Mouse (Mus musculus): ENCODE measurements at regions not wholly inside any gene's neighbourhood (a gene's known extent, or its start where the extent isn't known, plus 50 kb on each side); places are given as distances from the start of the nearest gene placed in this dataset.
"Not testable (repeated sequence)": the region's sequence is repeated elsewhere in the genome, so short reads cannot be mapped to it uniquely, and the experiment has no call there.

DNA sequence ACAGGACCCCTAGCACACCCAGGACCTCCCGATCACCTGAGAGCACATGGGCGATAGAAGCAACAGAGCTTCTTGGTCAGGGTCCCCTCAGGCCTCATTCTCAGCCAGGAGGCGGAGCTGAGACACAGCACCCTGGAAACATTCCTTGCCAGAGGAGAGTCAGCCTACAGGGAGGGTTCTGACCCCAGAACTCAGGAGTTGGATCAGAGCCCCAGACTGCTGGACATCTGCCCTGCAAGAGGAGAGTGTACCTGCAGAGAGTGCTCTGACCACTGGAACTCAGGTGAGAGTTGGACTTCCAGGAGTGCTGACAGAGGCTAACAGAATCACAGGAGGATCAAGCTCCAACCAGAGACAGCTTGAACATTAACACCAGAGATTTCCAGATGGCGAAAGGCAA is 76.1 kb downstream of the Gpr85 start:
- not testable (repeated sequence) for H3K27me3 ChIP-seq (replicated peaks); H3K4me3 ChIP-seq; H3K9me3 ChIP-seq (replicated peaks); ATAC-seq (ENCODE audit: insufficient number of reproducible peaks, low FRiP score); H3K36me3 ChIP-seq; H3K4me1 ChIP-seq (replicated peaks); H3K9ac ChIP-seq; H3K4me2 ChIP-seq; H3K27ac ChIP-seq (ENCODE audit: poor library complexity, severe bottlenecking)
- WGBS: 68% methylated on average over 4 of the region's 4 CpGs

DNA sequence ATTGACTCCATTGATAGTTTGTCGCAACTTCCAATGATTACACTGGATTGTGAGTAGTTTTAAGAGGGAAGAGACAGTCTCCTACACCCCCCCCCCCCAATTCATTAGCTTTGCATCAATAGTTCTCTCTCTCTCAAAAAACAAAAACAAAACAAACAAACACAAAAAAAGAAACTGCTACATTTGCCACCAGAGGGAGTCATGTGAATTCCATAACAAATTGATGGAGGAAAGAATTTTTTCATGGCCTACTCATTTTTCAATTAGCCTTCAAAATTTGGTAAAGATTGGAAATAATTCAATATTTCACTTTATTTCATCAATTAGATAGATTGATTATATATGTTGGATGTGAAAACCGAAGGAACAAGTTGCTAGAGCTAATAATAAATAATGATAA is 80.3 kb downstream of the Gpr85 start:
- no peak overlapping the region for H3K4me3 ChIP-seq
- no peak overlapping the region for H3K9ac ChIP-seq
- no peak for ATAC-seq (ENCODE audit: insufficient number of reproducible peaks, low FRiP score)
- no peak overlapping the region for H3K4me2 ChIP-seq
- H3K36me3 ChIP-seq: no peaks in the 10 kb centered on the region
- no peak overlapping the region for H3K27ac ChIP-seq (ENCODE audit: poor library complexity, severe bottlenecking)
- H3K27me3 ChIP-seq (replicated peaks): no peaks in the 10 kb centered on the region
- H3K4me1 ChIP-seq (replicated peaks): no peaks in the 10 kb centered on the region
- WGBS: 72% methylated on average over 2 of the region's 2 CpGs
- no peaks in the 10 kb centered on the region for H3K9me3 ChIP-seq (replicated peaks)

DNA sequence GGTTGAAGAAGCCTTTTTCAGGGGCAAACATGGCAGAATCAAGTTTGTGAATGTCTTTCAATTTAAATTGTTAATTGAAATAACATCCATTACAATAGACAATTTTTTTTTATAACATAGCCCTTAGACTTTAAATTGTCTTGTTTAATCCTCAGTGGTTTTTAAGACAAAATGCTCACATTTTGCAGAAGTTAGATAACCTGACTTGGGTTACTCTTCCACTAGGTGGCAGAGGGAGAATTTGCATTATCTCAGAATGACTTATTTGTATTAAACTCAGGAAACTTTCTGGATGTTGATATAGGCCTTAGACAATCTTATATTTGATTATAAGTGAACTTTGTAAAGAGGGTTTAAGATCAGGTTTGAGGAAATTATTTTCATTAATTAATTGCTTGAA is 80.8 kb downstream of the Gpr85 start:
- no peaks in the 10 kb centered on the region for H3K4me1 ChIP-seq (replicated peaks)
- H3K4me2 ChIP-seq: no peak overlapping the region
- H3K9ac ChIP-seq: no peak overlapping the region
- ATAC-seq (ENCODE audit: insufficient number of reproducible peaks, low FRiP score): no peak
- no peak overlapping the region for H3K27ac ChIP-seq (ENCODE audit: poor library complexity, severe bottlenecking)
- H3K4me3 ChIP-seq: no peak overlapping the region
- H3K36me3 ChIP-seq: no peaks in the 10 kb centered on the region
- no peaks in the 10 kb centered on the region for H3K9me3 ChIP-seq (replicated peaks)
- H3K27me3 ChIP-seq (replicated peaks): no peaks in the 10 kb centered on the region

DNA sequence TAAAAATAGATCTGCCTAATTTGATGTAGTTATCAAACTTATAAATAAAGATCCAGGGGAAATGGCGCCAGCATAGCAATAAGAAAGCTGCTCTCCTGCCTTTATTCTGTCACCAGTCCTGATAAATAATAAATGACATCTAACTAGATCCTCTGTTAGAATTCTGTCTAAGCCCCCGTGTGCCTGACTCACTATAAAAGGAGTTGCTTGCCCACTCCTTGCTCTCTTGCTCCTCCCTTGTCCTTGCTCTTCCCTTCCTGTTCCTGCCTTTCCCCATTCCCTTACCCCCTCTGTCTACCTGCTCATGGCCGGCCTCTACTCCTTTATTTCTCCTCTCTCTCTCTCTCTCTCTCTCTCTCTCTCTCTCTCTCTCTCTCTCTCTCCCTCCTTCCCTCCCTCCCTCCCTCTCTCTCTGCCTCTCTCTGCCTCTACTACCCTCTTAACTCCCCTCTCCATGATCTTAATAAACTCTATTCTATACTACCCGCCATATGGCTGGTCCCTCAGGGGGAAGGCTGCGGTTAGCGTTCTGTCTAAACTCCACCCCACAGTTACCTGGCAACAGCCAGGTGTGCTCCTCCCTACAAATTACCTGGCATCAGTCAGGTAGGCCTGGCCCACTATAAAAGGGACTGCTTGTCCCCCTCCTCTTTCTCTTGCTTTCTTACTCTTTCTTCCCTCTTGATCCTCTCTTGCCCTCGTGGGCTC is 71.3 kb upstream of the Bmt2 start:
- no peak for ATAC-seq (ENCODE audit: insufficient number of reproducible peaks, low FRiP score)
- WGBS: 55% methylated on average over 7 of the region's 7 CpGs

DNA sequence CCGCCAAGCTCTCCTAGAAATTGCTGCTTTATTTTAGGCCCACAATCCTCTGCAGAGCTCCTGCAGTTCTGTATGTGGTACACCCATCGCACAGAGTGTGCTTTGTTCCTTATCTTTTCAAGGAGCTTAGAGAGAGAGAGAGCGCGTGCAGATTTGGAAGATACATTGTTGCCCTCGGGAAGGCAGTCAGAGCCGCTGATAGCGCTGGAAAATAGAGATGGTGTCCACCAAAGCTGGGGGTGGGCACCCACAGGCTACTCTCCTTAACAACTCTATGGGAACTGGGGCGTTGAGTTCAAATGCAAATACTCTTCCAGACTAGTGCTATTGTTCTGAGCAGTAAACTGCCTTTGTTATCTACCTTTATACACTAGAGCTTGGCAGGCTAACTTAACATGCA is 70.2 kb upstream of the Bmt2 start:
- Histone ChIP-seq H3K4me3 (no peak overlapping the region), H3K4me1 (replicated peaks) (peaks cover 4% of the 10 kb centered on the region), H3K9me3 (replicated peaks) (no peaks in the 10 kb centered on the region), H3K27ac (ENCODE audit: poor library complexity, severe bottlenecking) (no peak overlapping the region), H3K36me3 (no peaks in the 10 kb centered on the region), H3K4me2 (peak overlapping the region; percentile 50), H3K27me3 (replicated peaks) (no peaks in the 10 kb centered on the region), H3K9ac (no peak overlapping the region)
- ATAC-seq (ENCODE audit: insufficient number of reproducible peaks, low FRiP score): no peak
- 13% methylated on average over 8 of the region's 8 CpGs for WGBS

More for the DNA sequence above, 71.3 kb upstream of the Bmt2 start:
- no peak overlapping the region for H3K4me2 ChIP-seq
- H3K4me1 ChIP-seq (replicated peaks): peaks cover 4% of the 10 kb centered on the region
- H3K36me3 ChIP-seq: no peaks in the 10 kb centered on the region
- H3K4me3 ChIP-seq: no peak overlapping the region
- H3K27me3 ChIP-seq (replicated peaks): no peaks in the 10 kb centered on the region
- no peak overlapping the region for H3K9ac ChIP-seq
- no peak overlapping the region for H3K27ac ChIP-seq (ENCODE audit: poor library complexity, severe bottlenecking)
- H3K9me3 ChIP-seq (replicated peaks): no peaks in the 10 kb centered on the region

DNA sequence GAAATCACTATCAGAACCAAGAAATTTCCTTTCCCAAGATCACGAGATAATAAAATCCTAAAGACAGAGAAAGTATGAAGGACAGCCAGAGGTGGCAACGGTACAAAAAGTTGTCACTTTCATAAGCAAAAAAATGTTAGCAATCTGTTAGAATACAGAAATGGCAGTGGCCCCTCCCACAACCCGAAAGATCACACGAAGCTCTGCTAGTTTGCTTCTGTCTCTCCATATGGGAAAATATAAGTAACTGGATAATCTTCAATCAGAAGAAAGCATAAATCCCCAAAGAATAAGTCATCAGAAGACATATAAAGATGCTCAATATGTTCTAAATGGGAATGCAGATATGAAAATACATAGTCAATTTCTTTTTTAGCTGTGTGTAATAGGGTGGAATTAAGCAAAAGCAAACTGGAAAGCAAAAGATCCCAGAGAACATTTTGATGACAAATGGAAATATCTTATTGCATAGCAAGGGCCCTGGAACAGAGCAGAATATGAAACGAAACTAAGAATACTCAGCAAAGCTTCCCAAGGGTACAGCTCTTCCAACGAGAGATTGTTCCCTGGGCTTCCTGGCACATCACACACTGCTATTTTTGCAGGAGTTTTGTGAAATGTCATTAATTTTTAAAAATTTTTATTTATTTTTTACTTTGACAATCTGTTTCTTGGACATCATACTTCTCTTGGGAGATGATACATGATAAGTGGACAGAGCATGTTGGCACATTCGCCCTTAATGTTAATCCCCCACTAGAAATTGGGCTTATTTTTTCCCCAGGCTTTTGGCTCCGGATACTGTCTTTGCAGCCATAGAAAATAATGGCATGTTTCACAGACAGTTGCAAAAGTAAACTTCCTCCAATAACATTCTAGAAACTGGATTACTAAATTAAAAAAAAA is 69.1 kb upstream of the Bmt2 start:
- no peak overlapping the region for H3K4me2 ChIP-seq
- no peak for ATAC-seq (ENCODE audit: insufficient number of reproducible peaks, low FRiP score)
- no peaks in the 10 kb centered on the region for H3K9me3 ChIP-seq (replicated peaks)
- WGBS: 79% methylated on average over 8 of the region's 8 CpGs
- no peak overlapping the region for H3K27ac ChIP-seq (ENCODE audit: poor library complexity, severe bottlenecking)
- H3K4me1 ChIP-seq (replicated peaks): peaks cover 4% of the 10 kb centered on the region
- H3K27me3 ChIP-seq (replicated peaks): no peaks in the 10 kb centered on the region
- no peak overlapping the region for H3K9ac ChIP-seq
- H3K36me3 ChIP-seq: no peaks in the 10 kb centered on the region
- H3K4me3 ChIP-seq: no peak overlapping the region

Measured in heart, embryonic 12.5 days (tissue).